ENCODE assay signal across 8 mouse cellular contexts in the genomic region with DNA sequence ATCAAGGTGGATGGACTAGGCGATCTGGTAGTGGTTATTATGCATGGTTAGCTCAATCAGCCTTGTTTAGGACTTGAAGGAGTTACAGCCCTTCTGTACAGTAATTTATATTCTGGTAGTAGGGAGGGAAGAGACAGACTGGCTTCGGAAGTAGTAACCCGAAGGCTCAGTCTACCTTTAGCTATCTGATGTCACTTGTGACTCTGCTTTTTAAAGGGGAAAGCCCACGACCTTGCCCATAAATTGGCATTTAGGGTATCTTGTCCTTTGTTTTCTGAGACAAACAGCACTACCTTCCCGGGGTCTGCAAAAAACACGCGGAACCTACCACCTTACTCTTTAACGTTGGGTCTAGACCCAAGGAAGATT. TPM values are rescaled to one million over a fixed set of nuclear protein-coding genes. Genes with fewer than 3 reads are reported as not detected.
DNase-seq lines count a peak whose midpoint lies in the region; ATAC-seq and TF ChIP-seq lines count a peak whose summit lies in the region.

No protein-coding gene starts in this region.

- H3K27me3 ChIP-seq in heart, embryonic 12.5 days (replicated peaks) = no peaks in the 10 kb centered on the region
- 0 out of 2 replicates have a peak, but pooled peaks cover 2% of the 10 kb centered on the region for H3K27me3 ChIP-seq in hindbrain, embryonic 11.5 days (ENCODE audit: control insufficient read depth, insufficient read depth, low read length)
- H3K27me3 ChIP-seq in midbrain, embryonic 10.5 days (ENCODE audit: low read depth, poor library complexity, severe bottlenecking) = peaks cover 27% of the 10 kb centered on the region

- peak overlapping the region; percentile 71 for H3K9ac ChIP-seq in heart, embryonic 12.5 days
- peak overlapping the region; percentile 78 for H3K9ac ChIP-seq in ES-E14 (ENCODE audit: insufficient read depth, low read depth, low read length, poor library complexity, severe bottlenecking)
- H3K9ac ChIP-seq in hindbrain, embryonic 11.5 days (ENCODE audit: low read depth, low read length) = peak overlapping the region; percentile 56

- no peak for DNase-seq in heart, adult 9 months (ENCODE audit: low spot score in 2 of 2)
- DNase-seq in ES-E14 (ENCODE audit: low read depth, low spot score) = no peak
- DNase-seq in hindbrain, embryonic 11.5 days (ENCODE audit: low spot score) = peak; percentile 36
- no peak for DNase-seq in midbrain, embryonic 10.5 days (ENCODE audit: low spot score)
- no peak for DNase-seq in layer of hippocampus, adult 9-11 months
- no peak for DNase-seq in urinary bladder, postnatal 36 days (ENCODE audit: low spot score in 2 of 2)
- DNase-seq in embryo, embryonic 9.5 days (ENCODE audit: extremely low spot score) = no peak

- H3K9me3 ChIP-seq in heart, embryonic 12.5 days (replicated peaks) = no peaks in the 10 kb centered on the region
- H3K9me3 ChIP-seq in ES-E14 (ENCODE audit: control insufficient read depth, insufficient read depth, low read depth, low read length) = no peaks in the 10 kb centered on the region
- H3K9me3 ChIP-seq in hindbrain, embryonic 11.5 days (ENCODE audit: control insufficient read depth, low read length) = no peaks in the 10 kb centered on the region
- no peaks in the 10 kb centered on the region for H3K9me3 ChIP-seq in midbrain, embryonic 10.5 days (replicated peaks)

- peak overlapping the region; percentile 87 for H3K4me3 ChIP-seq in heart, embryonic 12.5 days
- peak overlapping the region; percentile 68 to 81 for H3K4me3 ChIP-seq in ES-E14 (ENCODE audit: insufficient read depth in 1 of 2, low read depth in 1 of 2, low read length in 2 of 2, poor library complexity in 1 of 2, severe bottlenecking in 1 of 2)
- peak overlapping the region; percentile 72 for H3K4me3 ChIP-seq in hindbrain, embryonic 11.5 days (ENCODE audit: low read depth, low read length)
- H3K4me3 ChIP-seq in midbrain, embryonic 10.5 days = peak overlapping the region; percentile 84

- H3K4me1 ChIP-seq in heart, embryonic 12.5 days (replicated peaks) = peaks cover 14% of the 10 kb centered on the region
- H3K4me1 ChIP-seq in ES-E14 (ENCODE audit: control insufficient read depth in 2 of 2, insufficient read depth in 2 of 2, low read length in 2 of 2, poor library complexity in 1 of 2) = peaks cover 3 to 14% of the 10 kb centered on the region in 2 experiments; a peak in 2 of 4 replicates
- H3K4me1 ChIP-seq in hindbrain, embryonic 11.5 days (replicated peaks; ENCODE audit: control insufficient read depth, insufficient read depth, low read length) = peaks cover 4% of the 10 kb centered on the region; the same call in 1 of the 2 replicates
- peaks cover 34% of the 10 kb centered on the region for H3K4me1 ChIP-seq in midbrain, embryonic 10.5 days

- in situ Hi-C loops in ES-E14 (cut with MboI; ENCODE audit: low sequenced_read_pairs in 2 of 2, unreplicated experiment in 2 of 2) = no loop called here

- 3% methylated on average over 8 of the region's 8 CpGs for WGBS in heart, embryonic 12.5 days
- 8% methylated on average over 8 of the region's 8 CpGs for WGBS in hindbrain, embryonic 11.5 days
- 6% methylated on average over 8 of the region's 8 CpGs for WGBS in midbrain, embryonic 10.5 days

- H3K27ac ChIP-seq in heart, embryonic 12.5 days (ENCODE audit: poor library complexity, severe bottlenecking) = peak overlapping the region; percentile 86
- no peak overlapping the region for H3K27ac ChIP-seq in ES-E14 (ENCODE audit: insufficient read depth, low read depth, low read length, poor library complexity, severe bottlenecking)
- no peak overlapping the region for H3K27ac ChIP-seq in hindbrain, embryonic 11.5 days (ENCODE audit: low read depth, low read length)
- H3K27ac ChIP-seq in midbrain, embryonic 10.5 days (replicated peaks) = peak overlapping the region; percentile 91

- peaks cover 34% of the 10 kb centered on the region for H3K36me3 ChIP-seq in heart, embryonic 12.5 days
- H3K36me3 ChIP-seq in ES-E14 (ENCODE audit: control insufficient read depth, insufficient read depth, low read length, poor library complexity, severe bottlenecking) = peaks cover 16% of the 10 kb centered on the region; the same call in 1 of the 2 replicates
- H3K36me3 ChIP-seq in hindbrain, embryonic 11.5 days (ENCODE audit: control insufficient read depth, insufficient read depth, low read length) = peaks cover 2% of the 10 kb centered on the region; the same call in 1 of the 2 replicates
- peaks cover 27% of the 10 kb centered on the region for H3K36me3 ChIP-seq in midbrain, embryonic 10.5 days

- peak overlapping the region; percentile 83 for H3K4me2 ChIP-seq in heart, embryonic 12.5 days
- H3K4me2 ChIP-seq in hindbrain, embryonic 11.5 days (replicated peaks; ENCODE audit: low read depth, low read length) = peak overlapping the region; percentile 67

- ATAC-seq in heart, embryonic 12.5 days (ENCODE audit: insufficient number of reproducible peaks, low FRiP score) = no peak
- no peak for ATAC-seq in hindbrain, embryonic 11.5 days (ENCODE audit: low FRiP score)

TF ChIP-seq in ES-E14, 5 proteins besides CTCF, POLR2A, EP300 and RAD21:
- TF ChIP-seq ZNF384 (IDR thresholded peaks at IDR 0.05; ENCODE audit: low read depth, low read length) (no peak), HCFC1 (IDR thresholded peaks at IDR 0.05; ENCODE audit: borderline replicate concordance, insufficient read depth, low read length) (no peak), MAFK (IDR thresholded peaks at IDR 0.05; ENCODE audit: insufficient read depth, low read depth, low read length) (no peak), ZC3H11A (IDR thresholded peaks at IDR 0.05; ENCODE audit: borderline replicate concordance, low read depth, low read length) (no peak), CHD2 (IDR thresholded peaks at IDR 0.05; ENCODE audit: low read depth, low read length) (no peak)
TF ChIP-seq in ES-E14: peak in this region for 0.

RNA-seq across cellular contexts. Expression of a gene that starts 0.7 kb away (rescaled TPM):
- polyA plus RNA-seq in heart, embryonic 12.5 days (2016; fragmentation: Nextera tagmentation; extraction: Ambion mirVana) = 82.6 and 85.6 TPM in 2 replicates
- total RNA-seq in ES-E14 (2012; rRNA removed) = 54.9 and 58.2 TPM in 2 replicates
- 55.2 and 62.6 TPM in 2 replicates for polyA plus RNA-seq in hindbrain, embryonic 11.5 days (2014; fragmentation: Nextera tagmentation; extraction: Ambion mirVana)
- 75.5 and 82.4 TPM in 2 replicates for polyA plus RNA-seq in midbrain, embryonic 10.5 days (2016; fragmentation: Nextera tagmentation; extraction: Ambion mirVana)

RNA-seq across cellular contexts. Expression of a gene that starts 1.0 kb away (rescaled TPM):
- polyA plus RNA-seq in heart, embryonic 12.5 days (2016; fragmentation: Nextera tagmentation; extraction: Ambion mirVana) = 10.8 and 12.7 TPM in 2 replicates
- 4.2 and 5.4 TPM in 2 replicates for total RNA-seq in ES-E14 (2012; rRNA removed)
- polyA plus RNA-seq in hindbrain, embryonic 11.5 days (2014; fragmentation: Nextera tagmentation; extraction: Ambion mirVana) = 5.7 and 7.4 TPM in 2 replicates
- 7.5 and 8.2 TPM in 2 replicates for polyA plus RNA-seq in midbrain, embryonic 10.5 days (2016; fragmentation: Nextera tagmentation; extraction: Ambion mirVana)

RNA-seq across cellular contexts. Expression of a gene that starts 17.0 kb away (rescaled TPM):
- 1.6 and 2.4 TPM in 2 replicates for polyA plus RNA-seq in heart, embryonic 12.5 days (2016; fragmentation: Nextera tagmentation; extraction: Ambion mirVana)
- 3.7 and 6.7 TPM in 2 replicates for total RNA-seq in ES-E14 (2012; rRNA removed)
- polyA plus RNA-seq in hindbrain, embryonic 11.5 days (2014; fragmentation: Nextera tagmentation; extraction: Ambion mirVana) = 4.6 and 5.4 TPM in 2 replicates
- 6.9 and 7.7 TPM in 2 replicates for polyA plus RNA-seq in midbrain, embryonic 10.5 days (2016; fragmentation: Nextera tagmentation; extraction: Ambion mirVana)

RNA-seq across cellular contexts. Expression of a gene that starts 18.0 kb away (rescaled TPM):
- 13.5 and 14.9 TPM in 2 replicates for polyA plus RNA-seq in heart, embryonic 12.5 days (2016; fragmentation: Nextera tagmentation; extraction: Ambion mirVana)
- total RNA-seq in ES-E14 (2012; rRNA removed) = 52.1 and 53.1 TPM in 2 replicates
- polyA plus RNA-seq in hindbrain, embryonic 11.5 days (2014; fragmentation: Nextera tagmentation; extraction: Ambion mirVana) = 15.6 and 17.1 TPM in 2 replicates
- 14.4 and 15.0 TPM in 2 replicates for polyA plus RNA-seq in midbrain, embryonic 10.5 days (2016; fragmentation: Nextera tagmentation; extraction: Ambion mirVana)

RNA-seq across cellular contexts. Expression of a gene that starts 25.2 kb away (rescaled TPM):
- 0.13 TPM in 1 of 2 replicates, not detected in the other for polyA plus RNA-seq in heart, embryonic 12.5 days (2016; fragmentation: Nextera tagmentation; extraction: Ambion mirVana)
- total RNA-seq in ES-E14 (2012; rRNA removed) = 0.45 and 1.1 TPM in 2 replicates
- polyA plus RNA-seq in hindbrain, embryonic 11.5 days (2014; fragmentation: Nextera tagmentation; extraction: Ambion mirVana) = not detected in 2 replicates
- not detected in 2 replicates for polyA plus RNA-seq in midbrain, embryonic 10.5 days (2016; fragmentation: Nextera tagmentation; extraction: Ambion mirVana)

Comparison
In these comparisons a context has a peak if more than half of its experiments do, and no peak if none do; other contexts are left out.
1. H3K27ac ChIP-seq: peak in heart, embryonic 12.5 days (single experiment) and midbrain, embryonic 10.5 days (single experiment); none in ES-E14 (single experiment) and hindbrain, embryonic 11.5 days (single experiment).
2. Peak in every context shown above with its lines, with median percentiles within 50 percentile points of each other: H3K4me3 ChIP-seq and H3K9ac ChIP-seq.